Mouse (Mus musculus): ENCODE results near the gene Spns2.

Spns2 gene

DNA sequence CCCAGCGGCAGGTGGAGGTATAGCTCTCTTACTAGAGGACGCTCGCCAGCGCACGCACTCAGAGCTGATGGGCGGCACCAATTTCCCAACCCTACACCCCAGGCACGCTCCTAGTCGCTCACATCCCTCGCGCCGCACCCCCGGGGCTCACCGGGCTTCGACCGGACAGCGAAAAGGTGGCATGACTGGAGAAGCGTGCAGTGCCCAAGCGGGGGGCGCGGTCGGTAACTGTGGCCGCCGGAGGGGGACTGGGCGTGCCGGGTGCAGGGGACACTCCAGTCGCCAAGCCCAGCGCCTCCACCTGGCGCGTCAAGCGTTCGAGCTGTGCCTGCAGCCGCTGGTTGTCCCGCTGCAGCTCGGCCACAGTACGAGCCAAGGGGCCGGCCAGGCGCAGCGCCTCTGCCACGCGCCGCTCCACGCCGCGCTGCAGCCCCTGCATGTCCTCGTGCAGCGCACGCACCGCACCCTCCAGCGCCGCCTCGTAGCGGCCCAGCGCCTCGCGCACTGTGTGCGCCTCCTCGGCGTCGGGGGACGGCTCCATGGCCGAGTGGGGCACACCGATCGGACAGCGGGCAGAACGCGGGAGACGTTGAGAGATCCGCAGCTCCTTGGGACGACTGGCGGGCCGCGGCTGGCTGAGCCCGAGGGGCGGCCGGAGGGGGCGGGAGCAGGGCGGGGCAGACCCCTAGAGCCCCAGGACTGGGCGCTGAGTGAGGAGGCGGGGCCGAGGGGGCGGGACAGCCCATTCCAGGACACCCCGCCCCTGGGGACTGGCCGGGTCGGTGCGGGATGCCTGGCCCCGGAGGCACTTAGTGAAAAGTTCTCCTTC lies 78.4 kb downstream of the Spns2 start, which contains the start of gene Smtnl2:
TSS of gene Smtnl2 (minus strand) at position 621 of the 829 bp plus-strand sequence.
- peak; percentile 48 to 50 for DNase-seq (ENCODE audit: low spot score in 2 of 2)

DNA sequence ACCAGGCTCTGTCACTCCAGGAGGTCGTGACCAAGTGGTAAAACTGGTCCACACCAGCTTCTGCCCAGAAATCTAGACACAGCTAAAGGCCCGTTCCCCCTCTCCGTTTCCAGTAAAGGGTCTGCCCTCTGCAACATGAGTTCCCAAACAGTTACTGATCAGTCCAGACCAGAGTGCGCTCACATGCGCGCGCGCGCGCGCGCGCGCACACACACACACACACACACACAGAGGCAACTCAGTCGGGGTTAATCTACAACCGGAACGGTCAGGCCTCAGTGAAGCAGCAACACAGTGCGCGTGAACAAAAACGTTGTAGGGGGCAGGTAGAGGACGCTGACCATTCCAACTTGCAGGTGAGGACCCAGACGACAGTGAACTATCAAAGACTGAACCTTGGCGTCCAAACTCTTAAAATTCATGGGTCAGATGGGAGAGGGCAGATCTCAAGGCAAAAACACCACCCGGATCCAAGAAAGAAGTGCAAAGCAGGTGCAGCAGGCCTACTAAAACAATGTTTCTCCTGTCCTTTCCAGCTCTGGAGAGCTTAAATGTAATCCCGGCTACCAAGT lies 79.1 kb downstream of the Spns2 start:
- DNase-seq (ENCODE audit: low spot score in 2 of 2), result no peak

DNA sequence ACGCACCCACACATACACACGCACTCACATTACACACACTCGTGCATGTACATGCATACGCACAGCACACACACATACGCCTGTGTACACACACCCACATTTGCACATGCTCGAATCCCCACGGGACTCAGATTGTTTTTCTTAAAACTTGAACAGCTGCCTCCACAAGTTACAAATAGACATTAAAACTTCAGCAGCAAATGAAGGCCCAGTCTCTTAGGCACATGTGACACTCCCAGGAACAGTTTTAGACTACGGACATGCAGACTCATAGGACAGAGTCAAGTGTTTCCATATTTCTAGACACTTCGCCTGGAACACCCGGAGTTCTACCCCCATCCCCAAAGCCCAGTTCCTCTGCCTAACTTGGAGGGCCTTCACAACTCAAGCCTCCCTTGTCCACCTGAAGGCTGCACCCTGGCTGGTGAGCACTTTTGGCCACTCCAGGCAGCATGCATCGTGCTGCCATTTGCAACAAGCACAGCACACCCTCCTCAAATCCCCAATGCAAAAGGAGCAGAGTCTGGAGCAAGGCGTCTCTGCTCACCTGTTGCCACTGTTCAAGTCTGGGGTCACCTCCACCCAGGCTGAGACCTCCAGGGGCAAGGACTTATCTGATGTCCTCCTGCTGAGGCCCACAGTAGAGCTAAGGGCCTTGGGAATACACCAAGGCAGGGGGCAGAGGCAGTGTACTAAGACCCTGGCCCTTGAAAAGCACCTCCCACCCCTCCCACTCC lies 79.9 kb downstream of the Spns2 start:
- no peak for DNase-seq (ENCODE audit: low spot score in 2 of 2)

DNA sequence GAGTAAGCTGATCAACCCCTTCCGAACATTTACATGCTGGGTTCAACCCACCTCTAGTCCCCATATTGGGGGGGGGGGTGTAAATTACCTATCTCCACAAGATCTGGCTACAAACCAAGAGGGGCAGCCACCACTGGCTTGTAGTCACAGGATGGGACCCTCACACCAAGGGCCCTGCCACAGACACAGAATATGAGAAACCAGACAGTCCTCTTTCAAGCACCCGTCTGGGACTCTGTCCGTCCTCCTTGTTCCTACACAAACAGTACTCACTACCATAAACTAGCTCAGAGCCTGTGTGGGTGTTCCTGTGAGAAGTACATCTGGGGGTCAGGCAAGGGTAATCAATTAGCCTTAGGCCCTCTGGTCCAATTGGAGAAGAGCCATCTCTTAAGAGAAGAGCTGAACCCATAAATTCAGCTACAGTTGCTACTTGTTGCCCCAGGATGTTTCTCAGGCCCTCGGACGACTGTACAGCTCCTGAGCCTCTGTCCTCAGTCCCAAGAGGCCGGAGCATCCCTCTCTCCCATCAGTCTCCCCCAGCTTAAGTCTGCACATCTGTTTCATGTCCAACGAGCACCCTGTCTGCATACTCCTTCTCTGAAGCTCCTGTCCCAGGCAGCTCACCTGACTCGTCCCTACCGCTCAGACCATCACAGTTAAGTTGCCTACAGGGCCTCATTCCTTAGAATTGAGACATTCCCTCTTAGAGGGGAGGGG lies 81.1 kb downstream of the Spns2 start:
- DNase-seq (ENCODE audit: low spot score in 2 of 2), result no peak

DNA sequence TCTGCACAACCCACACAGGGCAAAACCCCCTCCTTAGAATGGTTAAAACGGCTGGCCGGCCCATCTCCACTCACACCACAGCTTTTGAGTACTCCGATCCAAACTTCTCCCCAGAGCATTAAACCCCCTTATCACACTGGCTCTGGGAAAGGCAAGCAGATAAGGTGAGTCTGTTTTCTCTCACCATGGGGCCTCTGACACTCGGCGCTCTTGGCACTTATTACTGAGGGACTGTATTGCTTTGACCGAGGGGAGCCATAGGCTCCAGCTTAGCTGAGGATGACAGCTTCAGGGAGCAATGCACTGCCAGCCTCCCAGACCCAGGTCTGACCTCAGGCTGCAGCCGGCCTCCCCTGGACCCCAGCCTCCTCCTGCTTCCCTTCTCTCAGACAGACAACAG lies 82.1 kb downstream of the Spns2 start:
- DNase-seq (ENCODE audit: low spot score in 2 of 2), result no peak

DNA sequence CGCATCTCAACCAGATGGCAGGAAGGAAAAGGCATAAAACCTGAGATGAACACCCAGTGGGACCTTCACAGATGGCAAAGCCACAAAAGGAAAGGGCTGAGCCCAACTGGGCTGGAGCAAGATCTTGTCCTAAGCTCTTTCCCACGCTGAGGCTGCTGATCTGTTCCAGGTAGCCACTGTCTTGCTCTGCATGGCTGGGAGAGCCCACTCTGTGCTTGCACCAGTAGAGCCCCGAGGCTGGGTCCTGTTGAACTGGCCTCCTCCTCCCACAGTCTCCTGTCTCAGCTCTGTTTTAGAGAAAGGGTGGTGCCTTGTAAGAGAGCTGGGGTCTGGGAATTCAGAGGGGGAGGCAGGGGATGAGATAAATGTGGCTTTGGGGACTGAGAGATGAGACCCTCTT lies 82.6 kb downstream of the Spns2 start:
- no peak for DNase-seq (ENCODE audit: low spot score in 2 of 2)

DNA sequence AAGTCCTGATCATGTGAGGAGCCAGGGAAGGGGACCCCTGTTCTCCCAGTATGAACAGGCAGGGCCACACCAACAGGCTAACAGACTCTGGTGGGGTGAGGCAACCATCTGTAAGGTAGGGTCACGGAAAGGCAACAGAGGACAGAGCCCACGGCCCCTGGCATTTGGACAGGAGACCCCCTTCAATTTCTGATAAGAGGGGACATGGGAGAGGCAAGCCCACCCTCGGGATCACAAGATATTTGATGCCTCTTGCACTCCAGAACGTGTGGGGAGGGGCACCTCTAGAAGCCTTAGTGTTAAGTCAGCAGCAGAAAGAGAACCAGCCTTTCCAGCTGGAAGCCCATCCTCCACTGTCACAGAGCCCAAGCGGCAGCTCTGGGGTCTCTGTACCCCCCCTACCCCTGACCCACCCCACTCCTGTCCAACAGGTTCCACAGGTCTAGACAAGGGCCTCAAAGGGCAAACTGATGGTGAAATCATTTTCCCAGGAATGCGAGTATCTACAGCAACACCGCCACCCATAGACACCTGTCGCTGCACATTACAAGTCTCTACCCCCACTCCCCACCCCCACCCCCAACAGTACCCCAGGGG lies 83.5 kb downstream of the Spns2 start:
- DNase-seq (ENCODE audit: low spot score in 2 of 2), result no peak

DNA sequence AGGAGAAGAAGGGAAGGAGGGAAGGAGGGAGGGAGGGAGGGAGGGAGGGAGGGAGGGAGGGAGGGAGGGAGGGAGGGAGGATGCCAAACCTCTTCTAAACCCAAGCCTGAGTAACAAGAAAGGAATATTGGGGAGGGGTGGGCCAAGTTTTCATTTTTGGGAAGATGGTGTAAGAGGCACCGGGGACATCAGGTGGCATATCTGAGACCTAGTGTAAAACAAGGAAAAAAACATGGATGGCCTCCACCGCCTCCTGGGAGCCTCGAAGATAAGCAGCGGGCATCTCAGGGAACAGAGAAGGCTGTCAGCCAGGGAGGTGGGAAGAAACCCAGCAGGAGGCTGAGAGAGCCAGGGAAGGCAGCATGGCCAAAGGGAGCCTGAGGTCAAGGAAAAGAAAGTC lies 84.2 kb downstream of the Spns2 start:
- DNase-seq (ENCODE audit: low spot score in 2 of 2), result no peak

DNA sequence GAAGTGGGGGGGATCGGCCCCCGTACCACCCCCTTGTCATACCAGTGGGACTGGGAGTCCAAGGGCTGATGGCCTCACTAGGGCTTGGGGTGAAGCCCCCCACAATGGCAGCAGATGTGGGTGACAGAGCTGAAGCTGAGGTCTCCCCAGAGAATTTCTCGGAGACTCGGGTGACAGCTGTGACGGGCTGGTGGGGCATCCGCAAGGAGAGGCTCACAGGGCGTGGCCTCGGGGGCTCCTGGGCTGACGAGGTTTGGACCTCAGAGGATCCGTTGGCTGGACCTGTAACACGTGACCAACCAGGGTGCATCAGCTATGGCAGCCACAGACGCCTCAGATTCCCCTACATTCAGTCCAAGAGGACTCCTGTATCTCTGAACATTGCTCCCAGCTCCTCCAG lies 86.7 kb downstream of the Spns2 start:
- no peak for DNase-seq (ENCODE audit: low spot score in 2 of 2)

DNA sequence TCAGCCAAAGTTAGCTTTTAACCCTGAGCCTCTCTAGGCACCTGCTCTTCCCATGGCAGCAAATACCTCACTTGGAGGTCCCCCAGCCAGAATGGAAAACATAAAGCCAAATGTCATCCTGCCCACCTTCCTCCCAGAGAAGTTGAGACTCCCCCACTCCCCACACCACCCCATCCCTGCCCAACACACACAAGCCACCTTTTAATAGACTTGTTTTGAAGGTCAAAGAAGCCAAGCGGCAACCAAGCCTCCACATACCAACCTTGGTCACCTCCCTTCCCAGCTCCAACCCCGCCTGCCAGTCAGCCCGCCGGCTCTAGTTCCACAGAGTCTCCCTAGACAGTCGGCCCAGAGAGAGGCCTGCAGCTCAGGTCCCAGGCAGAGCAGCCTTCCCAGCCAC lies 87.7 kb downstream of the Spns2 start:
- DNase-seq (ENCODE audit: low spot score in 2 of 2), result no peak

All from spleen, postnatal 36 days (tissue).